Mouse (Mus musculus): Measurements from ENCODE around the gene Hyal2.

- TF ChIP-seq GATA1 (IDR thresholded peaks at IDR 0.05; ENCODE audit: low read length), result no peak
- no peak for TF ChIP-seq TAL1 (IDR thresholded peaks at IDR 0.05; ENCODE audit: low read length)
These were observed at the start of gene Hyal2 for GRCm38 (mm10) chr9:107567702-107568319.
